Mouse (Mus musculus) adrenal gland, adult (tissue): ENCODE results near the gene Hras.

Experiments used
- DNase-seq, 2 experiments: peaks; one replicate each; pipeline ENCODE4 v3.0.0; 2022 to 2023; ENCODE audit warnings: low spot score in 1 of 2; ENCODE audit not compliant: inconsistent age in 2 of 2

Hras gene

GRCm38 (mm10) chr7:141188194-141188593 is 5.6 kb downstream of the Hras start:
- no peak for DNase-seq

GRCm38 (mm10) chr7:141176173-141176572 is 17.6 kb downstream of the Hras start:
- peak; percentile 86 to 95 for DNase-seq

- DNase-seq: no peak
Observed at GRCm38 (mm10) chr7:141175068-141175467, 18.7 kb downstream of the Hras start.

GRCm38 (mm10) chr7:141173323-141173850 is 20.4 kb downstream of the Hras start:
- DNase-seq: no peak

GRCm38 (mm10) chr7:141172116-141173006 is 21.4 kb downstream of the Hras start, which contains the start of gene Rnh1:
Rnh1 (minus strand) TSS chr7:141172857.
- peak; percentile 94 to 98 for DNase-seq

GRCm38 (mm10) chr7:141169866-141170265 is 23.9 kb downstream of the Hras start:
- DNase-seq: no peak

GRCm38 (mm10) chr7:141169300-141169699 is 24.5 kb downstream of the Hras start:
- DNase-seq: peak in 1 of 2 experiments; percentile 61

- peak; percentile 88 to 95 for DNase-seq
Observed at GRCm38 (mm10) chr7:141168518-141168953, 25.3 kb downstream of the Hras start.

GRCm38 (mm10) chr7:141167901-141168517 is 25.8 kb downstream of the Hras start:
- DNase-seq: peak; percentile 86 to 93

- DNase-seq: peak; percentile 80 to 88
Observed at GRCm38 (mm10) chr7:141164850-141165249, 29.0 kb downstream of the Hras start.

- no peak for DNase-seq
Observed at GRCm38 (mm10) chr7:141164397-141164796, 29.4 kb downstream of the Hras start.

GRCm38 (mm10) chr7:141155362-141155761 is 38.4 kb downstream of the Hras start:
- DNase-seq: peak in 1 of 2 experiments; percentile 22

- DNase-seq: no peak
Observed at GRCm38 (mm10) chr7:141148639-141149038, 45.2 kb downstream of the Hras start.

- DNase-seq: peak in 1 of 2 experiments; percentile 27
Observed at GRCm38 (mm10) chr7:141147044-141147443, 46.8 kb downstream of the Hras start.

GRCm38 (mm10) chr7:141146043-141146595 is 47.7 kb downstream of the Hras start:
- DNase-seq: no peak

- DNase-seq: peak in 1 of 2 experiments; percentile 24
Observed at GRCm38 (mm10) chr7:141145403-141145802, 48.4 kb downstream of the Hras start.

- peak in 1 of 2 experiments; percentile 22 for DNase-seq
Observed at GRCm38 (mm10) chr7:141144650-141145049, 49.2 kb downstream of the Hras start.

GRCm38 (mm10) chr7:141143861-141144260 is 49.9 kb downstream of the Hras start:
- peak; percentile 70 to 79 for DNase-seq

- DNase-seq: peak; percentile 53 to 73
Observed at GRCm38 (mm10) chr7:141143112-141143511, 50.7 kb downstream of the Hras start.

GRCm38 (mm10) chr7:141141326-141141725 is 52.5 kb downstream of the Hras start:
- DNase-seq: no peak
